Mouse (Mus musculus): ENCODE results near the gene Mrpl39. TPM values are rescaled to one million over a fixed set of nuclear protein-coding genes. Genes with fewer than 3 reads are reported as not detected.

Mrpl39 gene
- polyA plus RNA-seq, 1 experiment from 2014 or later = 49.4 TPM

GRCm38 (mm10) chr16:84716197-84716596 lies 19.3 kb downstream of the Mrpl39 start:
- H3K4me1 ChIP-seq (ENCODE audit: control insufficient read depth, insufficient read depth, low read length) = no peaks in the 10 kb centered on the region
- no peak overlapping the region for H3K9ac ChIP-seq (ENCODE audit: low read depth, low read length)
- no peak for ATAC-seq
- WGBS = 88% methylated on average over 7 of the region's 7 CpGs
- H3K4me3 ChIP-seq (ENCODE audit: low read length) = no peak overlapping the region
- H3K4me2 ChIP-seq (ENCODE audit: low read depth, low read length) = no peak overlapping the region
- H3K27me3 ChIP-seq (replicated peaks; ENCODE audit: control insufficient read depth, insufficient read depth, low read length) = no peaks in the 10 kb centered on the region
- no peaks in the 10 kb centered on the region for H3K9me3 ChIP-seq (ENCODE audit: control insufficient read depth, low read length)
- peaks cover 7% of the 10 kb centered on the region; the same call in 1 of the 2 replicates for H3K36me3 ChIP-seq (ENCODE audit: control insufficient read depth, insufficient read depth, low read length)
- H3K27ac ChIP-seq (ENCODE audit: low read length) = no peak overlapping the region

GRCm38 (mm10) chr16:84714978-84715377 lies 20.6 kb downstream of the Mrpl39 start:
- Histone ChIP-seq H3K27me3 (replicated peaks; ENCODE audit: control insufficient read depth, insufficient read depth, low read length) (no peaks in the 10 kb centered on the region), H3K9me3 (ENCODE audit: control insufficient read depth, low read length) (no peaks in the 10 kb centered on the region), H3K4me1 (ENCODE audit: control insufficient read depth, insufficient read depth, low read length) (no peaks in the 10 kb centered on the region), H3K4me2 (ENCODE audit: low read depth, low read length) (no peak overlapping the region), H3K36me3 (ENCODE audit: control insufficient read depth, insufficient read depth, low read length) (no peaks in the 10 kb centered on the region), H3K9ac (ENCODE audit: low read depth, low read length) (no peak overlapping the region), H3K27ac (ENCODE audit: low read length) (no peak overlapping the region), H3K4me3 (ENCODE audit: low read length) (no peak overlapping the region)
- ATAC-seq = no peak
- 91% methylated on average over 6 of the region's 6 CpGs for WGBS

- Histone ChIP-seq H3K4me1 (ENCODE audit: control insufficient read depth, insufficient read depth, low read length) (no peaks in the 10 kb centered on the region), H3K27ac (ENCODE audit: low read length) (no peak overlapping the region), H3K27me3 (replicated peaks; ENCODE audit: control insufficient read depth, insufficient read depth, low read length) (no peaks in the 10 kb centered on the region), H3K4me3 (ENCODE audit: low read length) (no peak overlapping the region), H3K9me3 (ENCODE audit: control insufficient read depth, low read length) (no peaks in the 10 kb centered on the region), H3K9ac (ENCODE audit: low read depth, low read length) (no peak overlapping the region), H3K36me3 (ENCODE audit: control insufficient read depth, insufficient read depth, low read length) (no peaks in the 10 kb centered on the region), H3K4me2 (ENCODE audit: low read depth, low read length) (no peak overlapping the region)
- 85% methylated on average over 4 of the region's 4 CpGs for WGBS
- ATAC-seq = no peak
Measured at GRCm38 (mm10) chr16:84713926-84714325, 21.6 kb downstream of the Mrpl39 start.

- no peaks in the 10 kb centered on the region for H3K36me3 ChIP-seq (ENCODE audit: control insufficient read depth, insufficient read depth, low read length)
- H3K9ac ChIP-seq (ENCODE audit: low read depth, low read length) = no peak overlapping the region
- H3K27ac ChIP-seq (ENCODE audit: low read length) = no peak overlapping the region
- no peaks in the 10 kb centered on the region for H3K4me1 ChIP-seq (ENCODE audit: control insufficient read depth, insufficient read depth, low read length)
- H3K27me3 ChIP-seq (replicated peaks; ENCODE audit: control insufficient read depth, insufficient read depth, low read length) = no peaks in the 10 kb centered on the region
- WGBS = 80% methylated on average over 4 of the region's 4 CpGs
- H3K4me2 ChIP-seq (ENCODE audit: low read depth, low read length) = no peak overlapping the region
- no peaks in the 10 kb centered on the region for H3K9me3 ChIP-seq (ENCODE audit: control insufficient read depth, low read length)
- no peak overlapping the region for H3K4me3 ChIP-seq (ENCODE audit: low read length)
- no peak for ATAC-seq
Measured at GRCm38 (mm10) chr16:84713156-84713555, 22.4 kb downstream of the Mrpl39 start.

GRCm38 (mm10) chr16:84708649-84709048 lies 26.9 kb downstream of the Mrpl39 start:
- Histone ChIP-seq H3K9ac (ENCODE audit: low read depth, low read length) (no peak overlapping the region), H3K4me2 (ENCODE audit: low read depth, low read length) (no peak overlapping the region), H3K9me3 (ENCODE audit: control insufficient read depth, low read length) (no peaks in the 10 kb centered on the region), H3K4me1 (ENCODE audit: control insufficient read depth, insufficient read depth, low read length) (no peaks in the 10 kb centered on the region), H3K4me3 (ENCODE audit: low read length) (no peak overlapping the region), H3K27me3 (replicated peaks; ENCODE audit: control insufficient read depth, insufficient read depth, low read length) (0 out of 2 replicates have a peak, but pooled peaks cover 2% of the 10 kb centered on the region), H3K27ac (ENCODE audit: low read length) (no peak overlapping the region), H3K36me3 (ENCODE audit: control insufficient read depth, insufficient read depth, low read length) (no peaks in the 10 kb centered on the region)
- no peak for ATAC-seq
- 73% methylated on average over 2 of the region's 2 CpGs for WGBS

GRCm38 (mm10) chr16:84707802-84708201 lies 27.7 kb downstream of the Mrpl39 start:
- H3K27me3 ChIP-seq (replicated peaks; ENCODE audit: control insufficient read depth, insufficient read depth, low read length) = peaks cover 5% of the 10 kb centered on the region; the same call in 1 of the 2 replicates
- H3K4me1 ChIP-seq (ENCODE audit: control insufficient read depth, insufficient read depth, low read length) = no peaks in the 10 kb centered on the region
- no peak overlapping the region for H3K4me2 ChIP-seq (ENCODE audit: low read depth, low read length)
- H3K9me3 ChIP-seq (ENCODE audit: control insufficient read depth, low read length) = no peaks in the 10 kb centered on the region
- no peak for ATAC-seq
- H3K27ac ChIP-seq (ENCODE audit: low read length) = no peak overlapping the region
- H3K4me3 ChIP-seq (ENCODE audit: low read length) = no peak overlapping the region
- H3K9ac ChIP-seq (ENCODE audit: low read depth, low read length) = no peak overlapping the region
- 70% methylated on average over 4 of the region's 4 CpGs for WGBS
- H3K36me3 ChIP-seq (ENCODE audit: control insufficient read depth, insufficient read depth, low read length) = no peaks in the 10 kb centered on the region

GRCm38 (mm10) chr16:84706571-84706970 lies 29.0 kb downstream of the Mrpl39 start:
- no peak overlapping the region for H3K4me3 ChIP-seq (ENCODE audit: low read length)
- 0 out of 2 replicates have a peak, but pooled peaks cover 3% of the 10 kb centered on the region for H3K4me1 ChIP-seq (ENCODE audit: control insufficient read depth, insufficient read depth, low read length)
- H3K27ac ChIP-seq (ENCODE audit: low read length) = no peak overlapping the region
- WGBS = 82% methylated on average over 6 of the region's 6 CpGs
- H3K9ac ChIP-seq (ENCODE audit: low read depth, low read length) = no peak overlapping the region
- H3K9me3 ChIP-seq (ENCODE audit: control insufficient read depth, low read length) = no peaks in the 10 kb centered on the region
- no peak for ATAC-seq
- H3K36me3 ChIP-seq (ENCODE audit: control insufficient read depth, insufficient read depth, low read length) = no peaks in the 10 kb centered on the region
- H3K4me2 ChIP-seq (ENCODE audit: low read depth, low read length) = no peak overlapping the region
- H3K27me3 ChIP-seq (replicated peaks; ENCODE audit: control insufficient read depth, insufficient read depth, low read length) = peaks cover 5% of the 10 kb centered on the region; the same call in 1 of the 2 replicates

- Histone ChIP-seq H3K4me1 (ENCODE audit: control insufficient read depth, insufficient read depth, low read length) (0 out of 2 replicates have a peak, but pooled peaks cover 3% of the 10 kb centered on the region), H3K9me3 (ENCODE audit: control insufficient read depth, low read length) (no peaks in the 10 kb centered on the region), H3K27me3 (replicated peaks; ENCODE audit: control insufficient read depth, insufficient read depth, low read length) (peaks cover 5% of the 10 kb centered on the region; the same call in 1 of the 2 replicates), H3K4me2 (ENCODE audit: low read depth, low read length) (no peak overlapping the region), H3K4me3 (ENCODE audit: low read length) (no peak overlapping the region), H3K9ac (ENCODE audit: low read depth, low read length) (no peak overlapping the region), H3K36me3 (ENCODE audit: control insufficient read depth, insufficient read depth, low read length) (no peaks in the 10 kb centered on the region), H3K27ac (ENCODE audit: low read length) (no peak overlapping the region)
- ATAC-seq = no peak
- 74% methylated on average over 5 of the region's 5 CpGs for WGBS
Measured at GRCm38 (mm10) chr16:84705507-84705906, 30.0 kb downstream of the Mrpl39 start.

- Histone ChIP-seq H3K9ac (ENCODE audit: low read depth, low read length) (no peak overlapping the region), H3K27me3 (replicated peaks; ENCODE audit: control insufficient read depth, insufficient read depth, low read length) (peaks cover 5% of the 10 kb centered on the region; the same call in 1 of the 2 replicates), H3K36me3 (ENCODE audit: control insufficient read depth, insufficient read depth, low read length) (no peaks in the 10 kb centered on the region), H3K4me2 (ENCODE audit: low read depth, low read length) (no peak overlapping the region), H3K4me3 (ENCODE audit: low read length) (no peak overlapping the region), H3K9me3 (ENCODE audit: control insufficient read depth, low read length) (no peaks in the 10 kb centered on the region), H3K4me1 (ENCODE audit: control insufficient read depth, insufficient read depth, low read length) (0 out of 2 replicates have a peak, but pooled peaks cover 3% of the 10 kb centered on the region), H3K27ac (ENCODE audit: low read length) (no peak overlapping the region)
- no peak for ATAC-seq
- WGBS = 63% methylated on average over 8 of the region's 8 CpGs
Measured at GRCm38 (mm10) chr16:84704661-84705240, 30.8 kb downstream of the Mrpl39 start.
